Mouse (Mus musculus): ENCODE data around the gene Phkg2. TPM values are rescaled to one million over a fixed set of nuclear protein-coding genes. Genes with fewer than 3 reads are reported as not detected.

Phkg2 gene
- polyA plus RNA-seq, 1 experiment = 53.6 TPM

GRCm38 (mm10) chr7:127564381-127565150, 8.6 kb upstream of the Phkg2 start:
- Histone ChIP-seq H3K27ac (ENCODE audit: insufficient read depth, low read depth, low read length) (no peak overlapping the region), H3K27me3 (replicated peaks; ENCODE audit: control insufficient read depth, insufficient read depth, low read length) (no peaks in the 10 kb centered on the region), H3K36me3 (ENCODE audit: control insufficient read depth, insufficient read depth, low read length) (peaks cover 9% of the 10 kb centered on the region; the same call in 1 of the 2 replicates), H3K4me3 (ENCODE audit: insufficient read depth, low read depth, low read length) (no peak overlapping the region), H3K4me1 (ENCODE audit: control insufficient read depth, insufficient read depth, low read length) (no peaks in the 10 kb centered on the region)
- WGBS = 53% methylated on average over 6 of the region's 6 CpGs
- peak; percentile 74 for DNase-seq
- TF ChIP-seq POLR2A (IDR thresholded peaks at IDR 0.05; ENCODE audit: low read depth, low read length) (no peak), CTCF (conservative IDR thresholded peaks at IDR 0.05; ENCODE audit: insufficient read depth, insufficient read length, low read depth, low read length) (no peak)

- Histone ChIP-seq H3K27ac (ENCODE audit: insufficient read depth, low read depth, low read length) (no peak overlapping the region), H3K36me3 (ENCODE audit: control insufficient read depth, insufficient read depth, low read length) (0 out of 2 replicates have a peak, but pooled peaks cover 1% of the 10 kb centered on the region), H3K4me3 (ENCODE audit: insufficient read depth, low read depth, low read length) (peak overlapping the region; percentile 86), H3K27me3 (replicated peaks; ENCODE audit: control insufficient read depth, insufficient read depth, low read length) (no peaks in the 10 kb centered on the region), H3K4me1 (ENCODE audit: control insufficient read depth, insufficient read depth, low read length) (peaks cover 5% of the 10 kb centered on the region; the same call in 1 of the 2 replicates)
- WGBS = under 1% methylated on average over 27 of the region's 28 CpGs
- TF ChIP-seq CTCF (conservative IDR thresholded peaks at IDR 0.05; ENCODE audit: insufficient read depth, insufficient read length, low read depth, low read length) (no peak), POLR2A (IDR thresholded peaks at IDR 0.05; ENCODE audit: low read depth, low read length) (no peak)
- DNase-seq = no peak
Measured at GRCm38 (mm10) chr7:127573503-127574008, 416 bp downstream of the Phkg2 start.

- Histone ChIP-seq H3K36me3 (ENCODE audit: control insufficient read depth, insufficient read depth, low read length) (0 out of 2 replicates have a peak, but pooled peaks cover 1% of the 10 kb centered on the region), H3K27ac (ENCODE audit: insufficient read depth, low read depth, low read length) (no peak overlapping the region)
Measured at GRCm38 (mm10) chr7:127574115-127574514, 975 bp downstream of the Phkg2 start.

GRCm38 (mm10) chr7:127583260-127583659, 10.1 kb downstream of the Phkg2 start:
- peaks cover 4% of the 10 kb centered on the region; the same call in 1 of the 2 replicates for H3K36me3 ChIP-seq (ENCODE audit: control insufficient read depth, insufficient read depth, low read length)
- 89% methylated on average over 6 of the region's 6 CpGs for WGBS
- TF ChIP-seq CTCF (conservative IDR thresholded peaks at IDR 0.05; ENCODE audit: insufficient read depth, insufficient read length, low read depth, low read length) = no peak
- no peak for TF ChIP-seq POLR2A (IDR thresholded peaks at IDR 0.05; ENCODE audit: low read depth, low read length)
- H3K27me3 ChIP-seq (replicated peaks; ENCODE audit: control insufficient read depth, insufficient read depth, low read length) = no peaks in the 10 kb centered on the region
- H3K4me1 ChIP-seq (ENCODE audit: control insufficient read depth, insufficient read depth, low read length) = no peaks in the 10 kb centered on the region
- no peak overlapping the region for H3K4me3 ChIP-seq (ENCODE audit: insufficient read depth, low read depth, low read length)
- no peak for DNase-seq
- H3K27ac ChIP-seq (ENCODE audit: insufficient read depth, low read depth, low read length) = no peak overlapping the region

More at GRCm38 (mm10) chr7:127574115-127574514, 975 bp downstream of the Phkg2 start:
- Histone ChIP-seq H3K4me1 (ENCODE audit: control insufficient read depth, insufficient read depth, low read length) (peaks cover 5% of the 10 kb centered on the region; the same call in 1 of the 2 replicates), H3K4me3 (ENCODE audit: insufficient read depth, low read depth, low read length) (peak overlapping the region; percentile 86), H3K27me3 (replicated peaks; ENCODE audit: control insufficient read depth, insufficient read depth, low read length) (no peaks in the 10 kb centered on the region)
- TF ChIP-seq CTCF (conservative IDR thresholded peaks at IDR 0.05; ENCODE audit: insufficient read depth, insufficient read length, low read depth, low read length) (no peak), POLR2A (IDR thresholded peaks at IDR 0.05; ENCODE audit: low read depth, low read length) (no peak)
- DNase-seq = no peak
- WGBS = 8% methylated on average over 7 of the region's 7 CpGs

- 85% methylated on average over 7 of the region's 7 CpGs for WGBS
- TF ChIP-seq CTCF (conservative IDR thresholded peaks at IDR 0.05; ENCODE audit: insufficient read depth, insufficient read length, low read depth, low read length) (no peak), POLR2A (IDR thresholded peaks at IDR 0.05; ENCODE audit: low read depth, low read length) (no peak)
- Histone ChIP-seq H3K27me3 (replicated peaks; ENCODE audit: control insufficient read depth, insufficient read depth, low read length) (no peaks in the 10 kb centered on the region), H3K4me3 (ENCODE audit: insufficient read depth, low read depth, low read length) (no peak overlapping the region), H3K4me1 (ENCODE audit: control insufficient read depth, insufficient read depth, low read length) (peaks cover 7% of the 10 kb centered on the region; the same call in 1 of the 2 replicates), H3K27ac (ENCODE audit: insufficient read depth, low read depth, low read length) (no peak overlapping the region), H3K36me3 (ENCODE audit: control insufficient read depth, insufficient read depth, low read length) (peaks cover 4% of the 10 kb centered on the region; the same call in 1 of the 2 replicates)
- no peak for DNase-seq
Measured at GRCm38 (mm10) chr7:127585031-127585430, 11.9 kb downstream of the Phkg2 start.

GRCm38 (mm10) chr7:127586149-127586548, 13.0 kb downstream of the Phkg2 start:
- H3K27ac ChIP-seq (ENCODE audit: insufficient read depth, low read depth, low read length) = no peak overlapping the region
- TF ChIP-seq CTCF (conservative IDR thresholded peaks at IDR 0.05; ENCODE audit: insufficient read depth, insufficient read length, low read depth, low read length) (no peak), POLR2A (IDR thresholded peaks at IDR 0.05; ENCODE audit: low read depth, low read length) (no peak)
- no peak overlapping the region for H3K4me3 ChIP-seq (ENCODE audit: insufficient read depth, low read depth, low read length)
- H3K27me3 ChIP-seq (replicated peaks; ENCODE audit: control insufficient read depth, insufficient read depth, low read length) = no peaks in the 10 kb centered on the region
- DNase-seq = no peak
- peaks cover 7% of the 10 kb centered on the region; the same call in 1 of the 2 replicates for H3K4me1 ChIP-seq (ENCODE audit: control insufficient read depth, insufficient read depth, low read length)
- peaks cover 4% of the 10 kb centered on the region; the same call in 1 of the 2 replicates for H3K36me3 ChIP-seq (ENCODE audit: control insufficient read depth, insufficient read depth, low read length)
- WGBS = 93% methylated on average over 6 of the region's 6 CpGs

- no peak overlapping the region for H3K27ac ChIP-seq (ENCODE audit: insufficient read depth, low read depth, low read length)
- peaks cover 7% of the 10 kb centered on the region; the same call in 1 of the 2 replicates for H3K4me1 ChIP-seq (ENCODE audit: control insufficient read depth, insufficient read depth, low read length)
- no peak for DNase-seq
- no peaks in the 10 kb centered on the region for H3K27me3 ChIP-seq (replicated peaks; ENCODE audit: control insufficient read depth, insufficient read depth, low read length)
- TF ChIP-seq CTCF (conservative IDR thresholded peaks at IDR 0.05; ENCODE audit: insufficient read depth, insufficient read length, low read depth, low read length) = no peak
- TF ChIP-seq POLR2A (IDR thresholded peaks at IDR 0.05; ENCODE audit: low read depth, low read length) = no peak
- WGBS = 39% methylated on average over 5 of the region's 5 CpGs
- no peak overlapping the region for H3K4me3 ChIP-seq (ENCODE audit: insufficient read depth, low read depth, low read length)
- peaks cover 4% of the 10 kb centered on the region; the same call in 1 of the 2 replicates for H3K36me3 ChIP-seq (ENCODE audit: control insufficient read depth, insufficient read depth, low read length)
Measured at GRCm38 (mm10) chr7:127587196-127587595, 14.1 kb downstream of the Phkg2 start.

Measured in kidney, adult 2 months (tissue).